7 mouse cellular contexts compared by ENCODE assay signal in genomic region chr3:101378102-101378501, GRCm38 (mm10). TPM values are rescaled to one million over a fixed set of nuclear protein-coding genes. Genes with fewer than 3 reads are reported as not detected.
A peak's percentile ranks its signal among the peaks of the same experiment; 100 is the strongest.
DNase-seq lines count a peak whose midpoint lies in the region; ATAC-seq and TF ChIP-seq lines count a peak whose summit lies in the region.

No protein-coding gene starts in this region.

- peak overlapping the region; percentile 77 for H3K4me3 ChIP-seq in G1E (ENCODE audit: low read depth, low read length)
- H3K4me3 ChIP-seq in cortical plate, adult 2 months (ENCODE audit: insufficient read depth, low read length) = peak overlapping the region; percentile 77
- H3K4me3 ChIP-seq in heart, embryonic 16.5 days (ENCODE audit: low read length) = peak overlapping the region; percentile 78
- H3K4me3 ChIP-seq in liver, embryonic 13.5 days (replicated peaks) = peak overlapping the region; percentile 80
- peak overlapping the region; percentile 80 for H3K4me3 ChIP-seq in neural tube, embryonic 12.5 days

- DNase-seq in G1E (ENCODE audit: low spot score) = peak; percentile 55
- DNase-seq in liver, embryonic 13.5 days = no peak
- no peak for DNase-seq in cerebellum, adult 9-10 months
- no peak for DNase-seq in left cerebral cortex, adult 18-20 months (ENCODE audit: low spot score in 2 of 2)

- H3K9ac ChIP-seq in heart, embryonic 16.5 days (ENCODE audit: low read length) = peak overlapping the region; percentile 90
- H3K9ac ChIP-seq in liver, embryonic 13.5 days = peak overlapping the region; percentile 84
- peak overlapping the region; percentile 89 for H3K9ac ChIP-seq in neural tube, embryonic 12.5 days

- TF ChIP-seq CTCF in G1E (IDR thresholded peaks at IDR 0.05; ENCODE audit: low read depth, low read length) = no peak
- no peak for TF ChIP-seq CTCF in cortical plate, adult 2 months (IDR thresholded peaks at IDR 0.05; ENCODE audit: extremely low read depth, insufficient read depth, low read length)

- H3K4me1 ChIP-seq in G1E (ENCODE audit: insufficient read depth, low read depth, low read length) = peaks cover 95% of the 10 kb centered on the region
- peaks cover 9% of the 10 kb centered on the region for H3K4me1 ChIP-seq in cortical plate, adult 2 months (ENCODE audit: control insufficient read depth, insufficient read depth, low read length)
- H3K4me1 ChIP-seq in heart, embryonic 16.5 days (ENCODE audit: control insufficient read depth, insufficient read depth, low read length) = peaks cover 37% of the 10 kb centered on the region
- peaks cover 85% of the 10 kb centered on the region for H3K4me1 ChIP-seq in liver, embryonic 13.5 days (replicated peaks)
- H3K4me1 ChIP-seq in neural tube, embryonic 12.5 days = peaks cover 50% of the 10 kb centered on the region

- H3K27ac ChIP-seq in cortical plate, adult 2 months (ENCODE audit: insufficient read depth, low read length) = no peak overlapping the region
- H3K27ac ChIP-seq in heart, embryonic 16.5 days (ENCODE audit: low read length) = peak overlapping the region; percentile 85
- H3K27ac ChIP-seq in liver, embryonic 13.5 days = peak overlapping the region; percentile 48
- H3K27ac ChIP-seq in neural tube, embryonic 12.5 days = no peak overlapping the region; the same call in 1 of the 2 replicates

- H3K27me3 ChIP-seq in G1E (ENCODE audit: insufficient read depth, low read length) = no peaks in the 10 kb centered on the region
- H3K27me3 ChIP-seq in heart, embryonic 16.5 days (ENCODE audit: control insufficient read depth, insufficient read depth, low read length) = no peaks in the 10 kb centered on the region
- no peaks in the 10 kb centered on the region for H3K27me3 ChIP-seq in liver, embryonic 13.5 days
- no peaks in the 10 kb centered on the region for H3K27me3 ChIP-seq in neural tube, embryonic 12.5 days (replicated peaks)

- 1% methylated on average over 12 of the region's 12 CpGs for WGBS in heart, embryonic 16.5 days
- WGBS in liver, embryonic 13.5 days (ENCODE audit: insufficient replicate concordance) = 3% methylated on average over 12 of the region's 12 CpGs
- WGBS in neural tube, embryonic 12.5 days = under 1% methylated on average over 12 of the region's 12 CpGs

- ATAC-seq in G1E (ENCODE audit: extremely low read depth, insufficient number of reproducible peaks, low FRiP score, poor library complexity, severe bottlenecking) = peak; percentile 32; the same call in 1 of the 2 replicates
- peak; percentile 67 for ATAC-seq in heart, embryonic 16.5 days (replicated peaks; ENCODE audit: extremely low read depth, insufficient read depth, low FRiP score)
- ATAC-seq in liver, embryonic 13.5 days (ENCODE audit: low read depth) = no peak
- ATAC-seq in neural tube, embryonic 12.5 days (ENCODE audit: low FRiP score, low read depth) = peak; percentile 26

- H3K9me3 ChIP-seq in G1E (replicated peaks) = no peaks in the 10 kb centered on the region
- no peaks in the 10 kb centered on the region for H3K9me3 ChIP-seq in heart, embryonic 16.5 days (replicated peaks; ENCODE audit: control insufficient read depth, low read length)
- H3K9me3 ChIP-seq in liver, embryonic 13.5 days (replicated peaks) = no peaks in the 10 kb centered on the region
- H3K9me3 ChIP-seq in neural tube, embryonic 12.5 days = no peaks in the 10 kb centered on the region

- no peak for TF ChIP-seq POLR2A in cortical plate, adult 2 months (IDR thresholded peaks at IDR 0.05; ENCODE audit: extremely low read depth, insufficient read depth, low read length)

- H3K36me3 ChIP-seq in G1E (replicated peaks) = peaks cover 52% of the 10 kb centered on the region
- no peaks in the 10 kb centered on the region for H3K36me3 ChIP-seq in heart, embryonic 16.5 days (ENCODE audit: control insufficient read depth, insufficient read depth)
- no peaks in the 10 kb centered on the region for H3K36me3 ChIP-seq in liver, embryonic 13.5 days
- no peaks in the 10 kb centered on the region for H3K36me3 ChIP-seq in neural tube, embryonic 12.5 days

- peak overlapping the region; percentile 91 for H3K4me2 ChIP-seq in heart, embryonic 16.5 days (ENCODE audit: low read depth, low read length)
- H3K4me2 ChIP-seq in liver, embryonic 13.5 days = peak overlapping the region; percentile 99
- peak overlapping the region; percentile 86 for H3K4me2 ChIP-seq in neural tube, embryonic 12.5 days (replicated peaks)

RNA-seq across cellular contexts. Expression of gene Igsf3, which starts 1.2 kb away (rescaled TPM):
- 29.4 and 33.0 TPM in 2 replicates for total RNA-seq in G1E (2014; fragmentation: Nextera tagmentation)
- total RNA-seq in G1E (2017) = 16.1 and 19.1 TPM in 2 replicates
- 9.4 and 14.6 TPM in 2 replicates for polyA plus RNA-seq in G1E (2012)
- 4.2 and 4.6 TPM in 2 replicates for polyA plus RNA-seq in cortical plate, adult 2 months (2012; rRNA removed)
- polyA plus RNA-seq in heart, embryonic 16.5 days (2015; fragmentation: Nextera tagmentation; extraction: Ambion mirVana) = 36.2 and 38.1 TPM in 2 replicates
- 6.4 and 7.5 TPM in 2 replicates for polyA plus RNA-seq in liver, embryonic 13.5 days (2015; fragmentation: Nextera tagmentation; extraction: Ambion mirVana)
- 49.8 and 55.0 TPM in 2 replicates for polyA plus RNA-seq in neural tube, embryonic 12.5 days (2016; fragmentation: Nextera tagmentation; extraction: Ambion mirVana)
- 10 to 100 TPM; 18.0 to 18.5 TPM for total RNA-seq in left cerebral cortex, adult 18-20 months (2021)

Comparison
In these comparisons a context has a peak if more than half of its experiments do, and no peak if none do; other contexts are left out.
1. H3K27ac ChIP-seq: peak in heart, embryonic 16.5 days (single experiment) and liver, embryonic 13.5 days (single experiment); none in cortical plate, adult 2 months (single experiment) and neural tube, embryonic 12.5 days (single experiment).
2. Peak in every context shown above with its lines, with median percentiles within 50 percentile points of each other: H3K4me3 ChIP-seq, H3K4me2 ChIP-seq and H3K9ac ChIP-seq.